Mouse (Mus musculus): Measurements from ENCODE around the gene Dpp3. TPM values are rescaled to one million over a fixed set of nuclear protein-coding genes. Genes with fewer than 3 reads are reported as not detected.
"Not testable (repeated sequence)": the region's sequence is repeated elsewhere in the genome, so short reads cannot be mapped to it uniquely, and the experiment has no call there.

Gene Dpp3
- polyA plus RNA-seq (2016; fragmentation: Nextera tagmentation; extraction: Ambion mirVana), result 159 and 170 TPM in 2 replicates

DNA sequence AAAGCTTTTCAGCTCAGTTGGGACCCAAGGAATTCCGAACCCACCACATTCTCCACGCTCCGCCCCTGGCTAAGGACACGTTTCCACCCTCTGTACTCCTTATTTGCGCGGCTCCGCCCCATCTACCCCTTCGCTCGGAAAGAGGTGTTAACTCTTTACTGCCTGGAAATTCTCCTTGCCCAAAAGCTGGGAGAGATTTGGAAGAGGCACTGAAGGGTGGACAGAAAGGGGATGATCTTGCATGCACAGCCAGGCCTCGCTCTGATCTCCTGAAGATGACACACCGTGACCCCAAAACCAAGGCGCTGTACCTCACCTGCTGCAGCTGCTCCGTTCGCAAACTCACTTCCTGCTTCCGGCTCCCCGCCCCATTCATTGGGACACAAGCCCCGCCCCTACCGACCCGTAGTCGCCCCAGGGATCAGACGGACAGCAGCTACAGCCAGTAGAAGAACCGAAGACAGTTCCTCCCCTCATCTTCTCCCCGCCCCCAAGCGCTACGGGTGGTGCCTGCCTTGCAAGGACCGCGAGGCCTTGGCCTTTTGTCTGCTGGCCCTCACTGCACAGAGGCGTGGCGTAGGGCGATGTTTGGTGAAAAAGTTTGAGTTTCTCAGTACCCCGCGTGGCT lies at the start of gene Dpp3:
Dpp3 (minus strand) TSS at position 384 of the 628 bp plus-strand sequence.
- peak; percentile 98 for ATAC-seq (ENCODE audit: low FRiP score)
- Histone ChIP-seq H3K9me3 (no peaks in the 10 kb centered on the region), H3K36me3 (replicated peaks) (peaks cover 33% of the 10 kb centered on the region), H3K27ac (peak within 1 kb of the TSS; percentile 80), H3K4me3 (replicated peaks) (peak within 1 kb of the TSS; percentile 61), H3K27me3 (no peaks in the 10 kb centered on the region; the same call in 1 of the 2 replicates), H3K4me2 (peak within 1 kb of the TSS; percentile 75), H3K9ac (peak within 1 kb of the TSS; percentile 61), H3K4me1 (peaks cover 24% of the 10 kb centered on the region)
- WGBS, result under 1% methylated on average over 32 of the region's 32 CpGs

DNA sequence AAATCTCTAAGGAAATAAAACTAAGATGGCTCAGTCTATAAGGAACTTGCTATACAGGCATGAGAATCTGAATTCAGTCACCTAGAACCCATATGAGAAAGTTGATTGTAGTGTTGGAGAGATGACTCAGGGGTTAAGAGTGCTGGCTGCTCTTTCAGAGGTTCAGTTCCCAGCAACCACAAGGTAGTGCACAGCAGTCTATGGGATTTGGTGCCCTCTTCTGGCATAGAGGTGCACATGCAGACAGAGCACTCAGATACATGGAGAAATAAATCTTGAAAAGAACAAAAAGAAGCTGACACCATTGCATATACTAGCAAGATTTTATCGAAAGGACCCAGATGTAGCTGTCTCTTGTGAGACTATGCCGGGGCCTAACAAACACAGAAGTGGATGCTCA lies 40.1 kb upstream of the Dpp3 start:
- Histone ChIP-seq H3K9me3 (no peaks in the 10 kb centered on the region), H3K4me1 (peaks cover 3% of the 10 kb centered on the region; the same call in 1 of the 2 replicates), H3K9ac (no peak overlapping the region), H3K27ac (no peak overlapping the region), H3K27me3 (0 out of 2 replicates have a peak, but pooled peaks cover 3% of the 10 kb centered on the region), H3K36me3 (replicated peaks) (peaks cover 35% of the 10 kb centered on the region), H3K4me2 (no peak overlapping the region), H3K4me3 (replicated peaks) (no peak overlapping the region)
- WGBS, result 82% methylated on average over 2 of the region's 2 CpGs
- no peak for ATAC-seq (ENCODE audit: low FRiP score)

DNA sequence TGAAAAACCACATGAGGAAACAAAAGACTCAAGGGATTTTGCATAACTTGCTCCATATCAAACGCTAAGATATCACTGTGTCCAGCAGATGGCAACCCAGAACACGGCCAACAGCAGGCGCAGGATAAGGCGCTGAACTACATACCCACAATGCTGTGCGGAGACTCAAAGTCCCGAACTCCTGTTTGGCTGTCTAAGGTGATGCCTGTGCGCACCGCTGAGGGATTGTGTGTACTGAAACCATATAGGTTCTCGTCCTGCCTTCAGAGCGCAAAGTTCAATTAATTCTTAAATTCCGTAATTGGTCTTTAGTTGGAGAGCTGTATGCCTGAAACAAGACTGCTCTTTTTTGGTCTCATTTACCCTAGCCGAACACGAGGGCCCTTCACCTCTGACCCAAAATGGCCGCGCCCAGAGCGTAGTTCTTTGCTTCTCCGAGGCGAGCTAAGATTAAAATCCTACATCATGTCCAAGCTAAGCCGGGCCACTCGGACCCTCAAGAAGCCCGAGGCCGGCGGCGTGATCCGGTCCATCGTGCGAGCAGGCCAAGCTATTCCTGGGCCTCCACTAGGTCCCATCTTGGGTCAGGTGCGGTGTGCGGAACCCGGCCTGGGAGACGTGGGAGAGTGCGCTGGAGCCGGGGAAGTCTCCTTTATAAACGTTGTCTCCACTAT lies 34.0 kb upstream of the Dpp3 start, which contains the start of gene Mrpl11:
Mrpl11 (plus strand) TSS at position 220 of the 674 bp plus-strand sequence.
- Histone ChIP-seq H3K4me2 (peak within 1 kb of the TSS; percentile 85), H3K4me1 (peaks cover 10% of the 10 kb centered on the region), H3K27ac (peak within 1 kb of the TSS; percentile 83), H3K9ac (peak within 1 kb of the TSS; percentile 84), H3K27me3 (peaks cover 11% of the 10 kb centered on the region; the same call in 1 of the 2 replicates), H3K4me3 (replicated peaks) (peak within 1 kb of the TSS; percentile 86), H3K36me3 (replicated peaks) (peaks cover 26% of the 10 kb centered on the region), H3K9me3 (no peaks in the 10 kb centered on the region)
- peak; percentile 96 for ATAC-seq (ENCODE audit: low FRiP score)
- WGBS, result under 1% methylated on average over 34 of the region's 34 CpGs

DNA sequence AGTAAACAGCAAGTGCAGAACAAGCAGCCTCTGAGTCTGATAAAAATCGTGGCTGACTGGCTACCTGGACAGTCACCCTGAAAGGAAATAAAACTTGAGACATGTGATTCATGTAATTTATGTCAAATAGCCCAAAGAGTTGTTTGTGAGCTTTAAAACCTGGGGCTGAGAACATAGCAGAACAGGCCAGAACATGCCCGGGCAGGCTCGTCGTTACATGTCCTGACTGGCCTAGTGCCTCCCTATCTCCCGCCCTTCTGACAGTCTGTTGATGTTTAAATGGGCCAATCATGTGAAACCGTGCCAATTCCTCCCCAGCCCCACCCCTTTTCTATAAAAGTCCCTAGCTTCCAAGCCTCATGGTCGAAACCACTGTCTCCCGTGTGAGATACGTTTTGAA lies 20.6 kb upstream of the Dpp3 start:
- 85% methylated on average over 9 of the region's 9 CpGs for WGBS
- H3K9ac ChIP-seq; H3K4me1 ChIP-seq; H3K27me3 ChIP-seq; H3K4me2 ChIP-seq; ATAC-seq (ENCODE audit: low FRiP score); H3K4me3 ChIP-seq (replicated peaks); H3K27ac ChIP-seq; H3K9me3 ChIP-seq; H3K36me3 ChIP-seq (replicated peaks): not testable (repeated sequence)

DNA sequence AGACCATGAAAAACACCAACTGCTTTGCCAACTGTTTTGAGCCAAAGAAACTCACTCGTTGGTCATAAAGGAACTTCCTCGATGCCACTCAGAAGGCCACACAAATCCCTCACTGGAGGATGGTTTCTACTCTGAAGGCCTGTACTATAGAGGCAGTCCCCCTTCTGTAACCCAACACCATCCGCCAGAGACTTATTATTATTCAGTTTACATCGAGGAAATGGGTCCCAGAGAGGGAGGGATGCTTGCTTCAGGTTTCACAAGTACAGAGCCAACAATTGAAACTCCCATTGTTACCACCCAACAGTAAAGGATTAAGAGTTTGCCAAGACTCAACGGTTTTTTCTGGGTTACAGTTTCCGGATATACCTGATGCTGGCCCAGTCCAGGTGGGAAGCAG lies 17.5 kb upstream of the Dpp3 start:
- no peak for ATAC-seq (ENCODE audit: low FRiP score)
- Histone ChIP-seq H3K36me3 (replicated peaks) (no peaks in the 10 kb centered on the region), H3K9ac (no peak overlapping the region), H3K27ac (no peak overlapping the region), H3K4me1 (peaks cover 19% of the 10 kb centered on the region), H3K4me3 (replicated peaks) (no peak overlapping the region), H3K27me3 (peaks cover 22% of the 10 kb centered on the region), H3K9me3 (no peaks in the 10 kb centered on the region), H3K4me2 (no peak overlapping the region)
- WGBS, result 42% methylated on average over 6 of the region's 6 CpGs

DNA sequence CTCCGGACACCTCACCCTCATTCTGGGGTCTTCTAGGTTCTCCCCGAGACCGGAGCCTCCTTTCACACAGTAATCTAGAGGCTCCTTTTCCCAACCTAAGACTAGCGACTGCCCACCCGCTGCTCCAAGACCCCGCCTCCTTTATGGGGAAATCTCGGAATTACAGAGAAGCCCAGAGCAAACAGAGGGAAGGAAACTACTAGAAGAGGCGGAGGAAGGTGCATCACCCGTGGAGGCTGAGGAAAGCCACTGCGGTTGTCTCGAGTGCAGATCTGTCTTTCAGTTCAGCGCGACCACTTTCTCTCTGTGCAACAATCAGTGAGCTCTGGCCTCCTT lies 15.1 kb upstream of the Dpp3 start:
- Histone ChIP-seq H3K4me1 (peaks cover 19% of the 10 kb centered on the region), H3K4me3 (replicated peaks) (peak overlapping the region; percentile 67), H3K9ac (peak overlapping the region; percentile 68; the same call in 1 of the 2 replicates), H3K36me3 (replicated peaks) (no peaks in the 10 kb centered on the region), H3K4me2 (peak overlapping the region; percentile 98), H3K9me3 (no peaks in the 10 kb centered on the region), H3K27me3 (peaks cover 29% of the 10 kb centered on the region), H3K27ac (no peak overlapping the region)
- ATAC-seq (ENCODE audit: low FRiP score), result no peak; the same call in 1 of the 2 replicates
- WGBS, result 7% methylated on average over 13 of the region's 13 CpGs

DNA sequence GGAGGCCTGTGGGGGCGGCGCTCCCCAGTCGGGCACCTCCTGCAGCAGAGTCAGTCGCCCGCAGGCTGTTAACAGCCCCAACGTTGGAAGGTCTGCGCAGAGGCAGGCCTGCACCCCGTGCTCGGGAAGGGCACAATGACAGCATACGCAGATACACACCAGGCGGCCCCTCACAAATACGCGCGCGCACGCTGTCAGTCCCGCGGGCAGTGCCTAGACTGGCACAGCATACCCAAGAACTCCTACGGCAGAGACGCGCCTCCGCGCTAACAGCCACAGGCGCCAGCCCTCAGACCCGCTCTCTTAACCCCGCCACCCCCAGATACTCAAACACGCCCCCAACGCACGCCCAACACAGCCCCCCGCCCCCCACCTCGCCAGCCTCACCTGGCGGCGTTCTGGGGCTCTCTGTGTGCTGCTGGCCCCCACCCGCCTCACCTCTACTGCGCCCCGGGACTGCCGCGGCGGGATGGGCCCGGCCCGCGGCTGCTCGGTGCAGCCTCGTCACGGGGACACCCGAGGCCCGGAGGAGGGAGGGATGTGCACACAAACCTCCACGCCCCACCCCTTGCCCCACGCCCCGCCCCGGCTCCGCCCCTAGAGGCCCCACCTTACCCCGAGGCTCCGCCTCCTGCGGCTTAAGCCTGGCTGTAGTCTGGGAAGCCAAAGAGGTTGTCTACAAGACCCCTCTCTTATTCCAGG lies 14.6 kb upstream of the Dpp3 start, which contains the start of gene Peli3:
Peli3 (minus strand) TSS at position 577 of the 702 bp plus-strand sequence.
- Histone ChIP-seq H3K36me3 (replicated peaks) (no peaks in the 10 kb centered on the region), H3K4me1 (peaks cover 19% of the 10 kb centered on the region), H3K9ac (peak within 1 kb of the TSS; percentile 68), H3K4me2 (peak within 1 kb of the TSS; percentile 98), H3K27me3 (peaks cover 29% of the 10 kb centered on the region), H3K4me3 (replicated peaks) (peak within 1 kb of the TSS; percentile 67), H3K9me3 (no peaks in the 10 kb centered on the region), H3K27ac (0 out of 2 replicates have a peak within 1 kb of the TSS, but pooled peaks have one; percentile 36)
- peak; percentile 95 for ATAC-seq (ENCODE audit: low FRiP score)
- WGBS, result under 1% methylated on average over 54 of the region's 55 CpGs

DNA sequence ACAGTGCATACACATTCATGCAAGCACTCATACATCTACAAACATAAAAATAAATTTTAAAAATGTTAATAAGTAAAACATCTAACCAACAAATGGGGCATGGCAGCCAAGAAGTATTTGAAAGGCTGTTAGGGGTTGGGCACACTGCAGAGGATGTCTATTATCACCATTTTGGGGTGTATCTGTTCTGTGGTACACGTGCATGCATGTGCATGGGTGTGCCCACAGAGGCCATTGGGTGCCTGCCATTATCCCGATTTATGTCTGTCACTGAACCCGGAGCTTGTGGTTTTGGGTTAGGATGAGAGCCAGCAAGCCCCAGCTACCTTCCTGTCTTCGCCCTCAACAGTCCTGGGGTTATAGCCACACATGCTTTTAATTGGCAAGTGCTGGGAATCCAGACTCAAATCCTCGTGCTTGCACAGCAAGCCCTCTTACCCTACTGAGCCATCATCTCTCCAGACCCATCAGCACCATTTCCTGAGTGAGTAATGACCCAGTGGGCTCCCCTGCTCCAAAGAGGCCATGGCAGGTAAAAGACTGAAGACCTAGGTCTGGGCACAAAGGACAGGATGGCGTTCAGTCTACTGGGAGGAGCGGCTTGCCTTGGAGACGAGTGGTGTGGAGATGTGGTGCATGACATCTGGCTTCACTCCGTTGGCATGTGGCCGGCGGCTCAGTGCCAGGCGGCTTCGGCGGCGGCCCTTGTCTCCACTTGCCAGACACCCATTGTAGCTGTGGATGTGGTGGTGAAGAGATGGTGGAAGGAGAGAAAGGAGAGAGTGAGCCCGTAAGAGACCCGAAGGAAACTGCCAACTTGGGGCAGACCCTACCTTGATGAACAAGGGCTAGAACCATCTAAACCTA lies 9.6 kb upstream of the Dpp3 start:
- 85% methylated on average over 17 of the region's 17 CpGs for WGBS
- H3K27ac ChIP-seq, result no peak overlapping the region
- H3K4me1 ChIP-seq, result peaks cover 10% of the 10 kb centered on the region
- H3K9me3 ChIP-seq, result no peaks in the 10 kb centered on the region
- H3K36me3 ChIP-seq (replicated peaks), result no peaks in the 10 kb centered on the region
- H3K4me2 ChIP-seq, result no peak overlapping the region
- no peak overlapping the region for H3K4me3 ChIP-seq (replicated peaks)
- H3K27me3 ChIP-seq, result peaks cover 26% of the 10 kb centered on the region
- H3K9ac ChIP-seq, result no peak overlapping the region
- ATAC-seq (ENCODE audit: low FRiP score), result no peak

DNA sequence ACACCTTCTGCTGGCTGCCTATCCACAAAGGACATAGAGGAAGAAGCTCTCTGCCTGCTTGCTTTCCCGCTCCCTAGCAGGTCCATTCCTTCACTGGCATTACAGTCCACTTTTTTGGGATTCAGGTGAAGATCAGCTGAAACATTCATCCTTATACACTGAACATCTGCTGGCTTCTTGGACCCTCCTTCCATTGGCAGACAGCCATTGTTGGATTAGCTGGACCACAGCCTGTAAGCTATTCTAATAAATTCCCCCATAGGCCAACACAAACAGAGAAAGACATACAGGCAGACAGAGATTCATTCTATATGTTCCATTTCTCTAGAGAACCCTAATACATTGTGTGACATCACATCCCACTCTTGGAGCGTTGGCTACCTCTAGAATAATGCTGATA lies 8.8 kb upstream of the Dpp3 start:
- Histone ChIP-seq H3K27ac (no peak overlapping the region), H3K9ac (no peak overlapping the region), H3K36me3 (replicated peaks) (no peaks in the 10 kb centered on the region), H3K4me2 (no peak overlapping the region), H3K4me1 (0 out of 2 replicates have a peak, but pooled peaks cover 3% of the 10 kb centered on the region), H3K27me3 (peaks cover 18% of the 10 kb centered on the region), H3K4me3 (replicated peaks) (no peak overlapping the region), H3K9me3 (no peaks in the 10 kb centered on the region)
- no peak for ATAC-seq (ENCODE audit: low FRiP score)
- 85% methylated on average over 2 of the region's 2 CpGs for WGBS

DNA sequence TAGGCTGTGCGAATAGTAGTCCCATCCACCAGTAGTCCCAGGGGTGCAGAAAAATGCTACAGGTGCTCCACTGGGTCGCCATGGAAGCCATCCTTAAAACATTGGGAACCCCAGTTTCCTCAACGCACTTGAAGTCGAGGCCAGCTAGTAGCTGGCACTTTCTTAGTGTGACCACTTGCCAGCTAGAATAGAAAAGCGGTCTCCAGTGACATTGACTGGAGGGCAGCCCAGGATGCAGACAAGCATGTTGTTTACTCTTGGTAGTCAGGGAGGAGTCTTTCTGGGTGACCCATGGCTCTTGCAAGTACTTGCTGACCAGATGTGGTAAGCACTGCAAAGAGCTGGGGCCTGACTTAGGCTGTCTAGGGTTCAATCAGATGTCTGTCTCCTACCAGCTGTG lies 694 bp upstream of the Dpp3 start:
- Histone ChIP-seq H3K4me3 (replicated peaks) (peak overlapping the region; percentile 61), H3K9ac (peak overlapping the region; percentile 61), H3K4me2 (peak overlapping the region; percentile 75), H3K9me3 (no peaks in the 10 kb centered on the region), H3K27me3 (no peaks in the 10 kb centered on the region; the same call in 1 of the 2 replicates), H3K4me1 (peaks cover 24% of the 10 kb centered on the region), H3K36me3 (replicated peaks) (peaks cover 26% of the 10 kb centered on the region), H3K27ac (peak overlapping the region; percentile 80)
- 63% methylated on average over 5 of the region's 5 CpGs for WGBS
- ATAC-seq (ENCODE audit: low FRiP score), result no peak; the same call in 1 of the 2 replicates

DNA sequence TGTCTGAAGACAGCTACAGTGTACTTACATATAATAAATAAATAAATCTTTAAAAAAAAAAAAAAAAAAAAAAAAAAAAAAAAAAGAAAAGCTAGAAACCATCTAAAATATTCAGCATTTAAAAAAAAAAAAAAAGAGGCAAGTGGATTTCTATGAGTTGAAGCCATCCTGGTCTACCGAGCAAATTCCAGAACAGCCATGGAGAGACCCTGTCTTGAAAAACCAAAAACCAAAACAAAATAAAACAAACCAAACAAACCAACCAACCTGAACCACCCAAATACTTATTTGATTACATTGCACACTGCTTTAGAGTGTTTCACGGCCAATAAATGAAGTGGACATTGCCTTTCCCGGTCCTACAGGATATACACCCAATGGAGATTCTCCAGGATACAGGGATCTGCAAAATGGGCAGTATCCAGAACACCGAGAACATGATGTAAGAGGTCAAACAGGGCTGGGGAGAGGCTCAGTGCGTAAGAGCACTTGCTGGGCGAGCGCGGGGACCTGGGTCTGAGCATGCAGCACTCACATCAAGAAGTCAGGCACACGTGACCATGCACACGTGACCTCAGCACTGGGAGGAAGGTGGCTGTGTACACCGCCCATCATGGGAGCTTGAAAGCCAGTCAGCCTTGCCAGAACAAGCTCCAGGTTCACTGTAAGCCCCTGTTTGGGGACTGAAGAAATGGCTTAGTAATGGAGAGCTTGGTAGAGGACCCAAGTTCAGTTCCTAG lies 2.8 kb downstream of the Dpp3 start:
- H3K9me3 ChIP-seq, result no peaks in the 10 kb centered on the region
- H3K27ac ChIP-seq, result no peak overlapping the region
- no peak overlapping the region for H3K9ac ChIP-seq
- H3K36me3 ChIP-seq (replicated peaks), result peaks cover 60% of the 10 kb centered on the region
- peaks cover 24% of the 10 kb centered on the region for H3K4me1 ChIP-seq
- no peak overlapping the region for H3K4me3 ChIP-seq (replicated peaks)
- H3K4me2 ChIP-seq, result no peak overlapping the region
- no peak for ATAC-seq (ENCODE audit: low FRiP score)
- no peaks in the 10 kb centered on the region for H3K27me3 ChIP-seq
- 96% methylated on average over 11 of the region's 11 CpGs for WGBS

Data from forebrain, embryonic 12.5 days (tissue).